Mouse (Mus musculus): ENCODE measurements around the gene Spef2. TPM values are rescaled to one million over a fixed set of nuclear protein-coding genes. Genes with fewer than 3 reads are reported as not detected.

Spef2 gene
- total and polyA plus RNA-seq, 2 experiments from 2014 or later, result 1.6 to 2.3 TPM

GRCm38 (mm10) chr15:9599382-9600087 lies 149.1 kb downstream of the Spef2 start:
- TF ChIP-seq CTCF (IDR thresholded peaks at IDR 0.05; ENCODE audit: low read depth), result no peak
- ATAC-seq, result no peak
- Histone ChIP-seq H3K27me3 (ENCODE audit: insufficient read depth, low read length) (no peaks in the 10 kb centered on the region), H3K4me2 (ENCODE audit: low read depth) (no peak overlapping the region), H3K27ac (ENCODE audit: low read depth, low read length) (no peak overlapping the region), H3K9ac (no peak overlapping the region), H3K36me3 (ENCODE audit: insufficient read depth) (no peaks in the 10 kb centered on the region), H3K4me3 (ENCODE audit: low read depth, low read length) (no peak overlapping the region), H3K4me1 (ENCODE audit: insufficient read depth) (no peaks in the 10 kb centered on the region), H3K9me3 (ENCODE audit: low read length) (no peaks in the 10 kb centered on the region)
- DNase-seq, result no peak
- WGBS, result 89% methylated on average over 12 of the region's 12 CpGs

GRCm38 (mm10) chr15:9596298-9597060 lies 152.2 kb downstream of the Spef2 start:
- no peak for DNase-seq
- H3K27ac ChIP-seq (ENCODE audit: low read depth, low read length), result no peak overlapping the region
- no peaks in the 10 kb centered on the region for H3K36me3 ChIP-seq (ENCODE audit: insufficient read depth)

DNA sequence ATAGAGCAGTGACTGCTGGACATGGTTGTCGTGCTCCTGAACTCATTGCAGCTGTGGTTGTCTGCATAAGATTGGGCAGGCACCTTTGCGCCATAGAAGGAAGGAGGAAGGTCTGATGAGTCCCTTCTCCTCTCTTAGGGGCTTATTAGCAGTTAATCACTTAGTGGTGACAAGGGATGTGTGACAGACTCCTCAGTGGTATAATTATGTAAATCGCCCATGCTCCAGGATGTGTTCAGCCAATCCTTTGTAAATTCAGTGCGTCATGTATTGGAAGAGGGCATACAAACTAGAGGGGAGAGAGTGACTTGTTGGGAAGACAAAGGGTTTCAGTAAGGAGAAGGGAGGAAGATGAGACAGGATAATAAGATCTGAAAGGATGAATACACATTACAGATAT lies 158.7 kb downstream of the Spef2 start:
- H3K27me3 ChIP-seq (ENCODE audit: insufficient read depth, low read length), result no peaks in the 10 kb centered on the region
- no peaks in the 10 kb centered on the region for H3K9me3 ChIP-seq (ENCODE audit: low read length)
- WGBS, result 71% methylated on average over 4 of the region's 4 CpGs
- no peak overlapping the region for H3K4me3 ChIP-seq (ENCODE audit: low read depth, low read length)
- no peak for TF ChIP-seq CTCF (IDR thresholded peaks at IDR 0.05; ENCODE audit: low read depth)
- H3K27ac ChIP-seq (ENCODE audit: low read depth, low read length), result no peak overlapping the region
- no peak overlapping the region for H3K4me2 ChIP-seq (ENCODE audit: low read depth)
- no peak for DNase-seq
- H3K4me1 ChIP-seq (ENCODE audit: insufficient read depth), result no peaks in the 10 kb centered on the region
- ATAC-seq, result no peak; the same call in 1 of the 2 replicates
- H3K9ac ChIP-seq, result no peak overlapping the region
- H3K36me3 ChIP-seq (ENCODE audit: insufficient read depth), result no peaks in the 10 kb centered on the region

More at GRCm38 (mm10) chr15:9596298-9597060, 152.2 kb downstream of the Spef2 start:
- Histone ChIP-seq H3K4me2 (ENCODE audit: low read depth) (no peak overlapping the region), H3K4me3 (ENCODE audit: low read depth, low read length) (no peak overlapping the region), H3K9me3 (ENCODE audit: low read length) (no peaks in the 10 kb centered on the region), H3K4me1 (ENCODE audit: insufficient read depth) (no peaks in the 10 kb centered on the region), H3K9ac (no peak overlapping the region), H3K27me3 (ENCODE audit: insufficient read depth, low read length) (no peaks in the 10 kb centered on the region)
- TF ChIP-seq CTCF (IDR thresholded peaks at IDR 0.05; ENCODE audit: low read depth), result no peak
- WGBS, result 90% methylated on average over 6 of the region's 6 CpGs
- no peak for ATAC-seq

DNA sequence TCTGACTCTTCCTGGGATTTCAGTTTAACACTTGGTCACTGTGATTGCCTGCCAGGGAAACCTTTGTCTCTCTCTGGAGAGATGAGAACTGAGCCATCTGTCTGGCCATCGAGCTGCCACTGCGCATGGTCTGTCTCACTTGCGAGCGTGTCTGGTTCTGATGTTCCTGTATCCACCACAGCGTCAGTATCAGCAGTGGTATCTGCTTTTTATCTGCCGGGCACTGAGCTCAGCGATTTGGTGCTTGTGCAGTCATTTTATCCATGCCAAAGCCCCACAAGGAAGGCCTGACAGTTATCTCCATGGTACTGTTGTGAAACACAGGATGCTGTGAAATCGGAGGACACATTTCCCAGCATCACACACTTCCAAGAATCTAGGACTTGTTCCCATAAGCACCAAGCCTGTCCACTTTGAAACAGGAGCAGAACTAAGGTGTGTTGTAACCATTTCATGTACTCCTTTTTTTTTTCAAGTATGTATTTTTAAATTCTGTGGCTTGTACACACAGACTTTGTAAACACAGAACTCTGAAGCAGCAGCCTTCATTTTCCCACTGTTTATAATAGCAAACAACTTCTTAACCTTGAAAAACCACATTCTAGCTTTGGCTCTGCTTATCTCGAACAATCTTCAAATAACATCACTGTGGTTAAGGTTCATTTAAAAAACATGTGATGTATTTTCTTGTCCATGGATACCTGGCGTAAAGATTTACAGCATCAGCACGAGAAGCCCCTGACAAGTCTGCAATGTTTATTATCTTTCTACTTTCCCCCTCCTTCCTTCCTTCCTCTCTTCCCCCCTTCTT lies 168.0 kb downstream of the Spef2 start:
- H3K27me3 ChIP-seq (ENCODE audit: insufficient read depth, low read length), result no peaks in the 10 kb centered on the region
- no peak for TF ChIP-seq CTCF (IDR thresholded peaks at IDR 0.05; ENCODE audit: low read depth)
- no peaks in the 10 kb centered on the region for H3K36me3 ChIP-seq (ENCODE audit: insufficient read depth)
- H3K4me2 ChIP-seq (ENCODE audit: low read depth), result no peak overlapping the region
- no peak for DNase-seq
- H3K27ac ChIP-seq (ENCODE audit: low read depth, low read length), result no peak overlapping the region
- ATAC-seq, result peak; percentile 29; the same call in 1 of the 2 replicates
- H3K9me3 ChIP-seq (ENCODE audit: low read length), result no peaks in the 10 kb centered on the region
- no peak overlapping the region for H3K9ac ChIP-seq
- no peak overlapping the region for H3K4me3 ChIP-seq (ENCODE audit: low read depth, low read length)
- H3K4me1 ChIP-seq (ENCODE audit: insufficient read depth), result no peaks in the 10 kb centered on the region
- 87% methylated on average over 11 of the region's 11 CpGs for WGBS

DNA sequence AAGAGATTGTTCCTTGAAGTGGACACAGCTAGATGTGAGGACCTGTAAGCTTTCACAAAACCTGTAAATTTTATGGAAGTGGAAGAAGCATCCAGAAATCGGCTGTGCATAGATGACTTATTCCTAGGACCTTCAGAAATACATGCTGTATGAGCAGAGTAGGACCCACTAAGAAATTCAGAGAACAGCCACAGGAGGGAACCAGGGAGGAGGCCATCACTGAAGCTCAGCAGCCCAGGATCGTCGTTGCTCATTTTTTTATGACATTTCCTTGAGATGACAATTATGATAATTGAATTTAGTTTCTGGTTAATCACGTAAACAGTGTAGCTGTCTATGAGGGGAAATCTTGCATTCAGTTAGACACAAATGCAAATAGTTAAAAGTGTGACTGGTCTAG lies 171.4 kb downstream of the Spef2 start:
- Histone ChIP-seq H3K9me3 (ENCODE audit: low read length) (no peaks in the 10 kb centered on the region), H3K27me3 (ENCODE audit: insufficient read depth, low read length) (no peaks in the 10 kb centered on the region), H3K4me1 (ENCODE audit: insufficient read depth) (no peaks in the 10 kb centered on the region), H3K4me2 (ENCODE audit: low read depth) (no peak overlapping the region), H3K9ac (no peak overlapping the region), H3K27ac (ENCODE audit: low read depth, low read length) (no peak overlapping the region), H3K36me3 (ENCODE audit: insufficient read depth) (no peaks in the 10 kb centered on the region), H3K4me3 (ENCODE audit: low read depth, low read length) (no peak overlapping the region)
- 82% methylated on average over 4 of the region's 4 CpGs for WGBS
- TF ChIP-seq CTCF (IDR thresholded peaks at IDR 0.05; ENCODE audit: low read depth), result peak; percentile 25
- ATAC-seq (no peak), DNase-seq (no peak)

GRCm38 (mm10) chr15:9574796-9575195 lies 173.9 kb downstream of the Spef2 start:
- no peaks in the 10 kb centered on the region for H3K36me3 ChIP-seq (ENCODE audit: insufficient read depth)
- no peak for ATAC-seq
- no peak overlapping the region for H3K27ac ChIP-seq (ENCODE audit: low read depth, low read length)
- H3K4me2 ChIP-seq (ENCODE audit: low read depth), result no peak overlapping the region
- H3K9me3 ChIP-seq (ENCODE audit: low read length), result no peaks in the 10 kb centered on the region
- H3K27me3 ChIP-seq (ENCODE audit: insufficient read depth, low read length), result no peaks in the 10 kb centered on the region
- H3K9ac ChIP-seq, result no peak overlapping the region
- H3K4me3 ChIP-seq (ENCODE audit: low read depth, low read length), result no peak overlapping the region
- H3K4me1 ChIP-seq (ENCODE audit: insufficient read depth), result no peaks in the 10 kb centered on the region
- DNase-seq, result no peak
- no peak for TF ChIP-seq CTCF (IDR thresholded peaks at IDR 0.05; ENCODE audit: low read depth)
- 88% methylated on average over 5 of the region's 5 CpGs for WGBS

Measured in forebrain, postnatal 0 days (tissue).